ENCODE assay signal across 8 mouse cellular contexts in the genomic region with DNA sequence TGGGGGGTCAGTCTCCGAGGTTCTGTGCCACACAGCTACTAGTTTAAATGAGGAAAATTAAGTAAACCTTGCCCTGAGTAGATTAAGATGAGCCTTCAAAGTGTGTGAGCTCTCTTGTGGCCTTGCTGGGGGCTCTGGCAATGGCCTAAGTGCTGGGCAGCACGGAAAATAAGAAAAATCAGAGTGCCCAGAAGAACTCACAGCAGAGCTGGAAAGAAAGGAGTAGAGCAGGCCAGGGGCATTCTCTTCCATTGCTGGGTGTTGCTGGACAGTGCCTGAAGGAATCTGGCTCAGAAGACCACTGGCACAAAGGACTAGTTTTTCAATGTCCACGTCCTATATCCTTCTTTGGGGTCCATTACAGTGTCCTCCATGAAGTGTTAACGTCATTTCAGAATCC. TPM values are rescaled to one million over a fixed set of nuclear protein-coding genes. Genes with fewer than 3 reads are reported as not detected.
DNase-seq lines count a peak whose midpoint lies in the region; ATAC-seq and TF ChIP-seq lines count a peak whose summit lies in the region.

No protein-coding gene starts in this region.

- no peak for DNase-seq in liver, adult 2 months (ENCODE audit: extremely low read depth, low read depth, low spot score)
- DNase-seq in liver = no peak
- DNase-seq in forebrain, embryonic 10.5 days (ENCODE audit: extremely low spot score, low spot score) = no peak
- DNase-seq in embryo, embryonic 10 days (ENCODE audit: low spot score) = no peak
- no peak for DNase-seq in spleen, postnatal 4 days (ENCODE audit: low spot score in 2 of 2)
- no peak for DNase-seq in yolk sac, embryonic 10.5 days (ENCODE audit: low spot score)

- TF ChIP-seq CTCF in liver, adult 2 months (IDR thresholded peaks at IDR 0.05; ENCODE audit: low read depth, low read length) = no peak
- no peak for TF ChIP-seq CTCF in intestine, postnatal 0 days (IDR thresholded peaks at IDR 0.05; ENCODE audit: low read depth)

- peak overlapping the region; percentile 28; the same call in 1 of the 2 replicates for H3K4me3 ChIP-seq in liver, adult 2 months (ENCODE audit: insufficient read depth, low read depth, low read length)
- H3K4me3 ChIP-seq in forebrain, embryonic 10.5 days = peak overlapping the region; percentile 55
- H3K4me3 ChIP-seq in intestine, postnatal 0 days (ENCODE audit: low read depth, low read length) = peak overlapping the region; percentile 34
- peak overlapping the region; percentile 37 for H3K4me3 ChIP-seq in neural tube, embryonic 14.5 days (ENCODE audit: low read depth, low read length)

- H3K4me2 ChIP-seq in intestine, postnatal 0 days (replicated peaks; ENCODE audit: low read depth) = peak overlapping the region; percentile 63
- H3K4me2 ChIP-seq in neural tube, embryonic 14.5 days (ENCODE audit: low read depth, low read length) = peak overlapping the region; percentile 68

- H3K27me3 ChIP-seq in liver, adult 2 months (ENCODE audit: control insufficient read depth, insufficient read depth, low read length) = no peaks in the 10 kb centered on the region
- no peaks in the 10 kb centered on the region for H3K27me3 ChIP-seq in forebrain, embryonic 10.5 days (ENCODE audit: poor library complexity, severe bottlenecking)
- H3K27me3 ChIP-seq in intestine, postnatal 0 days (replicated peaks; ENCODE audit: control insufficient read depth, insufficient read depth, low read length) = no peaks in the 10 kb centered on the region
- H3K27me3 ChIP-seq in neural tube, embryonic 14.5 days (ENCODE audit: control insufficient read depth, insufficient read depth, low read length) = no peaks in the 10 kb centered on the region

- peak; percentile 7; the same call in 1 of the 2 replicates for ATAC-seq in intestine, postnatal 0 days
- peak; percentile 39 for ATAC-seq in neural tube, embryonic 14.5 days (ENCODE audit: low read depth)

- peak overlapping the region; percentile 57; the same call in 1 of the 2 replicates for H3K9ac ChIP-seq in liver, adult 2 months (ENCODE audit: low read depth, low read length)
- H3K9ac ChIP-seq in intestine, postnatal 0 days (ENCODE audit: low read depth, low read length) = peak overlapping the region; percentile 34; the same call in 1 of the 2 replicates
- peak overlapping the region; percentile 61 for H3K9ac ChIP-seq in neural tube, embryonic 14.5 days (replicated peaks; ENCODE audit: low read depth, low read length)

- no peaks in the 10 kb centered on the region for H3K36me3 ChIP-seq in liver, adult 2 months (ENCODE audit: control insufficient read depth, insufficient read depth, low read length)
- no peaks in the 10 kb centered on the region for H3K36me3 ChIP-seq in forebrain, embryonic 10.5 days (replicated peaks)
- H3K36me3 ChIP-seq in intestine, postnatal 0 days (ENCODE audit: control insufficient read depth, insufficient read depth) = no peaks in the 10 kb centered on the region
- H3K36me3 ChIP-seq in neural tube, embryonic 14.5 days (ENCODE audit: control insufficient read depth, insufficient read depth, low read length) = no peaks in the 10 kb centered on the region

- no peaks in the 10 kb centered on the region for H3K79me2 ChIP-seq in liver, adult 2 months (ENCODE audit: control insufficient read depth, insufficient read depth, low read length)

- H3K4me1 ChIP-seq in liver, adult 2 months (ENCODE audit: control insufficient read depth, insufficient read depth, low read length) = no peaks in the 10 kb centered on the region
- peaks cover 50% of the 10 kb centered on the region for H3K4me1 ChIP-seq in forebrain, embryonic 10.5 days
- H3K4me1 ChIP-seq in intestine, postnatal 0 days (replicated peaks; ENCODE audit: control insufficient read depth, insufficient read depth, low read length) = 0 out of 2 replicates have a peak, but pooled peaks cover 3% of the 10 kb centered on the region
- 0 out of 2 replicates have a peak, but pooled peaks cover 6% of the 10 kb centered on the region for H3K4me1 ChIP-seq in neural tube, embryonic 14.5 days (ENCODE audit: control insufficient read depth, insufficient read depth, low read length)

- no peak for TF ChIP-seq POLR2A in liver, adult 2 months (IDR thresholded peaks at IDR 0.05; ENCODE audit: extremely low read depth, insufficient read depth, low read length)

- WGBS in liver, adult 2 months = 41% methylated on average over 4 of the region's 4 CpGs
- WGBS in forebrain, embryonic 10.5 days = 14% methylated on average over 4 of the region's 4 CpGs
- WGBS in intestine, postnatal 0 days = 28% methylated on average over 4 of the region's 4 CpGs
- 14% methylated on average over 4 of the region's 4 CpGs for WGBS in neural tube, embryonic 14.5 days

- H3K27ac ChIP-seq in liver, adult 2 months (replicated peaks; ENCODE audit: insufficient read depth, low read depth, low read length) = no peak overlapping the region
- H3K27ac ChIP-seq in forebrain, embryonic 10.5 days = peak overlapping the region; percentile 96
- H3K27ac ChIP-seq in intestine, postnatal 0 days (ENCODE audit: low read depth, low read length) = peak overlapping the region; percentile 73
- H3K27ac ChIP-seq in neural tube, embryonic 14.5 days (ENCODE audit: low read depth, low read length) = peak overlapping the region; percentile 95

- H3K9me3 ChIP-seq in forebrain, embryonic 10.5 days = no peaks in the 10 kb centered on the region
- H3K9me3 ChIP-seq in intestine, postnatal 0 days (ENCODE audit: control insufficient read depth) = no peaks in the 10 kb centered on the region
- H3K9me3 ChIP-seq in neural tube, embryonic 14.5 days (ENCODE audit: control insufficient read depth, low read length) = no peaks in the 10 kb centered on the region

RNA-seq across cellular contexts. Expression of a gene that starts 32.9 kb away (rescaled TPM):
- 0.46 and 0.81 TPM in 2 replicates for total RNA-seq in liver, adult 2 months (2014; rRNA removed)
- polyA plus RNA-seq in liver, adult 2 months (2012; rRNA removed) = 0.27 and 0.56 TPM in 2 replicates
- 80.5 and 101 TPM in 2 replicates for polyA plus RNA-seq in forebrain, embryonic 10.5 days (2016; fragmentation: Nextera tagmentation; extraction: Ambion mirVana)
- 10.1 and 12.6 TPM in 2 replicates for polyA plus RNA-seq in intestine, postnatal 0 days (2015; fragmentation: Nextera tagmentation; extraction: Ambion mirVana)
- polyA plus RNA-seq in neural tube, embryonic 14.5 days (2014; fragmentation: Nextera tagmentation; extraction: Ambion mirVana) = 105 and 146 TPM in 2 replicates
